Mouse (Mus musculus): ENCODE data around the gene Zfp322a. TPM values are rescaled to one million over a fixed set of nuclear protein-coding genes. Genes with fewer than 3 reads are reported as not detected.
A peak's percentile ranks its signal among the peaks of the same experiment; 100 is the strongest.

The Zfp322a gene
- polyA plus RNA-seq, 1 experiment from 2014 or later, result 62.5 TPM

DNA sequence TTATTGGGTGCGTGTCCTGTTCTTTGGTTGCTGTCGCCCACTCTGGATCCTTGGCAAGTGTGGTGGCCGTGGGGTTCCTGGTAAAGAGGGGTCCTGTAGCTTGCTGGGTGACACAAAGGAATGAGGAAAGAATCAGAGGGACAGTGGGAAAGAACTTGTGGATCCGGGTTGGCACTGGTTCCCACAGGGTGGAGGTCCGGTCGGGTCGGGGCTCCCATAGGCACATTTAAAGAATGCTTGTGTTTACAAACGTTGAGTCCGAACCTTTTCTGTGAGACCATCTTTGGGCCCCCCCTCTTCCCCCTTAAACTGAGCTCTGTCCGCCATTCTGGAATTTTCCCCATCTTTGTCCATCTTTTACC lies 62.3 kb downstream of the Zfp322a start:
- H3K9me3 ChIP-seq (ENCODE audit: control insufficient read depth, low read length), result no peaks in the 10 kb centered on the region
- H3K4me3 ChIP-seq (replicated peaks; ENCODE audit: low read length), result peak overlapping the region; percentile 15
- 11% methylated on average over 10 of the region's 10 CpGs for WGBS
- peaks cover 37% of the 10 kb centered on the region for H3K27me3 ChIP-seq (replicated peaks; ENCODE audit: control insufficient read depth, insufficient read depth, low read length)
- no peak overlapping the region for H3K27ac ChIP-seq (ENCODE audit: low read length)
- H3K36me3 ChIP-seq (ENCODE audit: control insufficient read depth, insufficient read depth), result no peaks in the 10 kb centered on the region
- no peak; the same call in 1 of the 2 replicates for ATAC-seq
- peaks cover 10% of the 10 kb centered on the region for H3K4me1 ChIP-seq (replicated peaks; ENCODE audit: control insufficient read depth, insufficient read depth, low read length)
- peak overlapping the region; percentile 35 for H3K4me2 ChIP-seq (ENCODE audit: low read length)
- H3K9ac ChIP-seq (replicated peaks; ENCODE audit: low read depth, low read length), result no peak overlapping the region

Other genes starting within 250 kb of the Zfp322a start
- not detected in 2 replicates for gene Vmn1r218, start 236.1 kb downstream of the Zfp322a start, polyA plus RNA-seq (2015; fragmentation: Nextera tagmentation; extraction: Ambion mirVana)
- gene Vmn1r219, start 209.9 kb downstream of the Zfp322a start, polyA plus RNA-seq (2015; fragmentation: Nextera tagmentation; extraction: Ambion mirVana), result not detected in 2 replicates
- gene Vmn1r220, start 181.2 kb downstream of the Zfp322a start, polyA plus RNA-seq (2015; fragmentation: Nextera tagmentation; extraction: Ambion mirVana), result not detected in 2 replicates
- not detected in 2 replicates for gene Vmn1r221, start 155.1 kb downstream of the Zfp322a start, polyA plus RNA-seq (2015; fragmentation: Nextera tagmentation; extraction: Ambion mirVana)
- gene Vmn1r222, start 133.3 kb downstream of the Zfp322a start, polyA plus RNA-seq (2015; fragmentation: Nextera tagmentation; extraction: Ambion mirVana), result not detected in 2 replicates
- gene Vmn1r223, start 122.1 kb downstream of the Zfp322a start, polyA plus RNA-seq (2015; fragmentation: Nextera tagmentation; extraction: Ambion mirVana), result not detected in 2 replicates
- gene Abt1, start 54.7 kb upstream of the Zfp322a start, polyA plus RNA-seq (2015; fragmentation: Nextera tagmentation; extraction: Ambion mirVana), result 12.7 and 13.0 TPM in 2 replicates
- gene Btn1a1, start 96.7 kb upstream of the Zfp322a start, polyA plus RNA-seq (2015; fragmentation: Nextera tagmentation; extraction: Ambion mirVana), result 0.06 and 0.22 TPM in 2 replicates
- 0.18 TPM in 1 of 2 replicates, not detected in the other for gene Btn2a2, start 119.6 kb upstream of the Zfp322a start, polyA plus RNA-seq (2015; fragmentation: Nextera tagmentation; extraction: Ambion mirVana)
- 2.9 and 4.6 TPM in 2 replicates for gene Hist1h4h, start 161.8 kb upstream of the Zfp322a start, polyA plus RNA-seq (2015; fragmentation: Nextera tagmentation; extraction: Ambion mirVana)
- gene Hist1h2af, start 164.7 kb upstream of the Zfp322a start, polyA plus RNA-seq (2015; fragmentation: Nextera tagmentation; extraction: Ambion mirVana), result not detected in 2 replicates
- 1.5 and 3.2 TPM in 2 replicates for gene Hist1h3g, start 166.2 kb upstream of the Zfp322a start, polyA plus RNA-seq (2015; fragmentation: Nextera tagmentation; extraction: Ambion mirVana)
- 0.23 and 0.47 TPM in 2 replicates for gene Hist1h2bh, start 174.2 kb upstream of the Zfp322a start, polyA plus RNA-seq (2015; fragmentation: Nextera tagmentation; extraction: Ambion mirVana)
- gene Hist1h3f, start 174.8 kb upstream of the Zfp322a start, polyA plus RNA-seq (2015; fragmentation: Nextera tagmentation; extraction: Ambion mirVana), result 0.30 and 0.61 TPM in 2 replicates
- gene Hist1h4f, start 182.4 kb upstream of the Zfp322a start, polyA plus RNA-seq (2015; fragmentation: Nextera tagmentation; extraction: Ambion mirVana), result not detected in 2 replicates
- 0.15 and 0.22 TPM in 2 replicates for gene Hist1h1d, start 184.1 kb upstream of the Zfp322a start, polyA plus RNA-seq (2015; fragmentation: Nextera tagmentation; extraction: Ambion mirVana)
- 2.0 and 3.4 TPM in 2 replicates for gene Hist1h3e, start 193.2 kb upstream of the Zfp322a start, polyA plus RNA-seq (2015; fragmentation: Nextera tagmentation; extraction: Ambion mirVana)
- 33.0 and 46.2 TPM in 2 replicates for gene Hist1h2ae, start 202.0 kb upstream of the Zfp322a start, polyA plus RNA-seq (2015; fragmentation: Nextera tagmentation; extraction: Ambion mirVana)
- 2.1 and 6.2 TPM in 2 replicates for gene Hist1h2bg, start 202.2 kb upstream of the Zfp322a start, polyA plus RNA-seq (2015; fragmentation: Nextera tagmentation; extraction: Ambion mirVana)
- gene Hist1h2bf, start 205.0 kb upstream of the Zfp322a start, polyA plus RNA-seq (2015; fragmentation: Nextera tagmentation; extraction: Ambion mirVana), result 2.1 and 2.6 TPM in 2 replicates
- gene Hist1h2ad, start 205.2 kb upstream of the Zfp322a start, polyA plus RNA-seq (2015; fragmentation: Nextera tagmentation; extraction: Ambion mirVana), result 1.2 and 3.4 TPM in 2 replicates
- gene Hist1h3d, start 206.6 kb upstream of the Zfp322a start, polyA plus RNA-seq (2015; fragmentation: Nextera tagmentation; extraction: Ambion mirVana), result 2.2 and 2.8 TPM in 2 replicates
- 51.0 and 59.0 TPM in 2 replicates for gene Hist1h4d, start 212.4 kb upstream of the Zfp322a start, polyA plus RNA-seq (2015; fragmentation: Nextera tagmentation; extraction: Ambion mirVana)